Mouse (Mus musculus) adrenal gland, postnatal 36 days (tissue): ENCODE results near the gene Mea1. TPM values are rescaled to one million over a fixed set of nuclear protein-coding genes. Genes with fewer than 3 reads are reported as not detected.

Experiments
- DNase-seq, 2 experiments: peaks; one replicate each; pipeline ENCODE4 v3.0.0; 2021; ENCODE audit warnings: mixed read lengths in 1 of 2
- long read RNA-seq, 2 experiments: library from polyadenylated mRNA; stranded (forward); transcript quantifications; one replicate each; pipeline ENCODE4 v2.0.0; 2021; ENCODE audit warnings: borderline sequencing depth in 2 of 2
- total RNA-seq, 2 experiments: library from RNA; stranded (reverse); gene quantifications; 2 replicates each; pipeline ENCODE4 v1.2.3; 2021

The Mea1 gene
- total RNA-seq = 100 to 1,000 TPM in 1 of 2 experiments, 10 to 100 TPM in 1; 94.2 to 104 TPM
- long read RNA-seq, experiment 1, transcript Mea1-205 (3 exons, 757 nt) = minor isoform, 12 of 128 reads
- long read RNA-seq, experiment 1, transcript Mea1-206 (4 exons, 945 nt) = major isoform, 101 of 128 reads
- long read RNA-seq, experiment 1, transcript Mea1-207 (4 exons, 673 nt) = minor isoform, 5 of 128 reads
- long read RNA-seq, experiment 1, transcript Mea1-201 (4 exons, 859 nt) = minor isoform, 6 of 128 reads
- long read RNA-seq, experiment 1, partial matches to known transcripts = 1 of 128 reads
- long read RNA-seq, experiment 1, other reads (novel, unspliced or antisense) = 3 of 128 reads
- long read RNA-seq, experiment 2, transcript Mea1-206 (4 exons, 945 nt) = major isoform, 32 of 44 reads
- long read RNA-seq, experiment 2, partial matches to known transcripts = 1 of 44 reads
- long read RNA-seq, experiment 2, other reads (novel, unspliced or antisense) = 0 of 44 reads

DNA sequence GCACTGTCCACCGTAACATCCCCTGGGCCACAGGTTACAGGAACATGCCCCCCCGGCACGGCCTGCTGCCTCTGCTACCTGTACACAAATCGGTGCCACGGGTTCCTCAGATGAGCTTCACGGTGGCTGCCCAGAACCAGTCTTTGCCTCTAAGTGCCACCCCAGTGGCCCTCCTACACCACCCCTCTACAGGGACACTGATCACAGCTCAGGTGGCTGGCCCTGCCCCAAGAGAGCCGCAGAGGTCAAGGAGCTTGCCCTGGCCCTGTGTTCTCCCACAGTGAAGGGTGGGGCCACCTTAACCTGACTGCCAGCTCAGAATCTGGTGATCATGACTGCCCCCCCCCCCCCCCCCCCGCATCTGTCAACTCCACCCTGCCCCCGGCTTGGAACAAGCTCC lies at the start of gene Mea1:
TSS of gene Mea1 (plus strand) at position 378 of the 400 bp plus-strand sequence.
- no peak for DNase-seq

- peak in 1 of 2 experiments; percentile 31 for DNase-seq
Measured at GRCm38 (mm10) chr17:46629685-46630441, 48.7 kb upstream of the Mea1 start.

- DNase-seq = peak; percentile 36 to 66
Measured at GRCm38 (mm10) chr17:46636831-46637523, 41.6 kb upstream of the Mea1 start.

DNA sequence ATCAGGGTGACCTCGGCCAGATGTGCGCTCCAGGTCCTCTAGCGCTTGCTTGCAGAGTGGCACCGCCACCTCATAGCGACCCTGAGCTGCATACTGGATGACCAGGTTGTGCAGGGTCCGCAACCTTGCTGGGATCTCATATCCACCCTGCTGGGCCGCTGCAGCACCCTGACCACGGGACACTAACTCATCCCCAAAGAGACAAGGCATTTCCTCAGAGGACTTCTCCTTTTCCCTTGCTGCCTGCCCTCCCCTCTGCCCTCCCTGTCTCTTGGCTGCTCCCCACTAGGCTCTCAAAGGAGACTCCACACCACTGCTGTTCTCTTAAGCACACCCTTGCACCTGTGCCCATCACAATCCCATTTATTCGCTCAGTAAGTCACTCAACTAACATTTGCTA lies 38.7 kb upstream of the Mea1 start:
- no peak for DNase-seq

GRCm38 (mm10) chr17:46642060-46642459 lies 36.5 kb upstream of the Mea1 start:
- no peak for DNase-seq

- no peak for DNase-seq
Measured at GRCm38 (mm10) chr17:46644152-46644805, 34.3 kb upstream of the Mea1 start.

DNA sequence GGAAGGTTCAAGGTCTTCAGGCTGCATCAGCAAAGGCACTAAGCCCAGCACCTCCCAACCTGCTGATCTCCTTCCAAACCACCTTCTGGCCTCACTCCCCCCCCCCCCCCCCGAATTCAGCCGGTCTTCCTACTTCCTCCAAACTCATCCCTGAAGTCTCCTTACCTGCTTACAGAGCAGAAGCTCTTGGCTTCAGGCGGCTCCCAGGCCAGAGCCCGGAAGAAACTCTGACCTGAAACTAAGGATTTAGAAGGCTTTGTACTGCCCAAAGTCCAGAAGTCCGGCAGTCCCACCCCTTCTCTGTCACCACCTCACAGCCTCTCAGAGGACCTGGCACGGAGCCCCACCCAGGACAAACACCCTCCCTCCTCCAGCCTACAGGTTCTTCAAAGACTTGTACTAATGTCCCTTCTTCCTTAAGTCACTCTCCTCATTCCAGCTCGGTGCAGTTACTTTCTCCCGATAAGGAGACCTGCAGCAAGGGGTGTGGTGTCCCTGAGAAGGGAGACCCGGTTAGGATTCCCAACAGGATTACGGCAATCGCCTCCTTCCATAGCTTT lies 33.6 kb upstream of the Mea1 start:
- peak; percentile 77 to 85 for DNase-seq

GRCm38 (mm10) chr17:46645561-46646321 lies 32.9 kb upstream of the Mea1 start, which contains the start of the genes Klc4 and Mrpl2:
TSS of gene Klc4 (minus strand) at chr17:46646022.
TSS of gene Mrpl2 (plus strand) at chr17:46646229.
- peak; percentile 95 to 98 for DNase-seq

- DNase-seq = no peak
Measured at GRCm38 (mm10) chr17:46646322-46646662, 32.3 kb upstream of the Mea1 start.

- no peak for DNase-seq
Measured at GRCm38 (mm10) chr17:46647279-46647678, 31.3 kb upstream of the Mea1 start.

- DNase-seq = no peak
Measured at GRCm38 (mm10) chr17:46648436-46648835, 30.2 kb upstream of the Mea1 start.

DNA sequence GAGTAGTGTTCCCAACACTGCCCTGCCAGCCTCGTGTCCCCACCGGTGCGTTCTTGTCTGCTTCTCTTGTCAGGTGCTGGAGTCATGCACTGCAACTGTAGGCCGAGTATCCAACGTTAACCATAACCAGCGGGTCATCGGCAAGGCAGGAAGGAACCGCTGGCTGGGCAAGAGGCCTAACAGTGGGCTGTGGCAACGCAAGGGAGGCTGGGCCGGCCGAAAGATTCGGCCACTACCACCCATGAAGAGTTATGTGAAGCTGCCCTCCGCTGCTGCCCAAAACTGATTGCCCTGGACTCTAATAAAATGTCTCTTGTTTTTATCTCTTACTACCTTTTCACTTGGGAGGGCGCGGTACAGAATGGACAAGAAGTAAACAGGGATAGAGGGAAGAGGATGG lies 28.8 kb upstream of the Mea1 start:
- DNase-seq = peak in 1 of 2 experiments; percentile 40

- peak; percentile 95 to 96 for DNase-seq
Measured at GRCm38 (mm10) chr17:46650232-46651031, 28.2 kb upstream of the Mea1 start, which contains the start of gene Cul7. TSS of gene Cul7 (plus strand) at chr17:46650337.

DNA sequence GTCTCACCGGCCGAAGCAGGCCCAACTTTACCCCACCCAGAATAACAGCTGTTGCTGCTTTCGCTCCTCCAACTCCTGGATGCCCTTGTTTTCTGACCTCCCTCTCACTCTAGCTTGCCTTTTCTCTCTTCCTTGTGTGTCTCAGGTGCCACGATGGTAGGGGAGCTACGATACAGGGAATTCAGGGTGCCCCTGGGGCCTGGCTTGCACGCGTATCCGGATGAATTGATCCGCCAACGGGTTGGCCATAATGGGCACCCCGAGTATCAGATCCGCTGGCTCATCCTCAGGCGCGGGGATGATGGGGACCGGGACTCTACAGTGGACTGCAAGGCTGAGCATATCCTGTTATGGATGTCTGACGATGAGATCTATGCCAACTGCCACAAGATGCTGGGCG lies 27.3 kb upstream of the Mea1 start:
- DNase-seq = no peak

- DNase-seq = no peak
Measured at GRCm38 (mm10) chr17:46651755-46652547, 26.6 kb upstream of the Mea1 start.

GRCm38 (mm10) chr17:46656054-46656453 lies 22.5 kb upstream of the Mea1 start:
- DNase-seq = no peak

DNA sequence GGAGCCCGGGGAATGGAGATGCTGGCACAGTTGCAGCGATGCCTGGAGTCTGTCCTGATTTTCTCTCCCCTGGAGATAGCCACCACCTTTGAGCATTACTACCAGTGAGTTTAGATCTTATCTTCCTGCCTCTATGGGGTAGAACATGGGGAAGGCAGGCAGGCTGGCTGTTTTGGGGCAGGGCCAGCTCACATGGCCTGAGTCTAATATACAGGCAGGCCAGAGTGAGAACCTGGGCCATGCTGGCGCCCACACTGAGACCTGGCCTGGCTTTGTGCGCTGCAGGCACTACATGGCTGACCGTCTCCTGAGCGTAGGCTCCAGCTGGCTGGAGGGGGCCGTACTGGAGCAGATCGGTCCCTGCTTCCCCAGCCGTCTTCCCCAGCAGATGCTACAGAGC lies 17.2 kb upstream of the Mea1 start:
- DNase-seq = no peak

- DNase-seq = no peak
Measured at GRCm38 (mm10) chr17:46661981-46662380, 16.6 kb upstream of the Mea1 start.

DNA sequence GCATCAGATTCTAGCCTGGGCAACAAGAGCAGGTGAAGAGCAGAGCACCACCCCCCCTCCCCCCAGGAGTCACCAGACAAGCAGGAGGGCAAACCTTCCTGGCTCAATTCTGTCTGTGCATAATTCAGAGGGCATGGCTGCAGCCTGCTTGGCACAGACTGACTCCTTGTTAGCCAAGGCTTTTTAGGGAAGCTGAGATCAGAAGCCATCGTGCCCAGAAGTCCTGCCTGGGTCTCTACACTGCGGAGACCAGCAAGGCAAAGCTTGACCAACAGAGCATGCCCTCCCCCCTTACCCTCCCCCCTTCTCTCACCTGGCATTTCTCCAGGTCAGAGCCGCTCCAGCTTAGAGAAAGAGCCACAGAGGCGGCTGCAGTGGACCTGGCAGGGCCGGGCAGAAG lies 15.9 kb upstream of the Mea1 start:
- DNase-seq = no peak
